Mouse (Mus musculus) liver, embryonic 14.5 days (tissue): ENCODE data around the gene Notum.

Experiments used
- CTCF ChIP-seq: IDR thresholded peaks from 2 replicates; pipeline ENCODE4 v1.5.1; 2016; ENCODE audit warnings: antibody characterized with exemption, low read depth, control low read depth
- EP300 ChIP-seq: IDR thresholded peaks from 2 replicates; pipeline ENCODE4 v1.6.1; 2016; ENCODE audit warnings: antibody characterized with exemption, low read depth

GRCm38 (mm10) chr11:120627468-120628300 is 33.3 kb downstream of the Notum start:
- TF ChIP-seq CTCF (no peak), EP300 (no peak)
